Mouse (Mus musculus) forebrain, embryonic 14.5 days (tissue): ENCODE results near the gene Ms4a4d. TPM values are rescaled to one million over a fixed set of nuclear protein-coding genes. Genes with fewer than 3 reads are reported as not detected.

Source experiments
- ATAC-seq: fragments of 200-750 bp; cut with Nextera tagmentation; 2 replicates; pipeline ENCODE4 v1.8.0; 2017; ENCODE audit warnings: mild to moderate bottlenecking, moderate library complexity
- DNase-seq: peaks from one replicate; pipeline ENCODE4 v3.0.0-alpha.2; 2015; ENCODE audit warnings: low spot score
- H3K27ac ChIP-seq: fragments of 300-500 bp; sonication (generic); 2 replicates; pipeline ENCODE4 v1.5.1; 2014; ENCODE audit warnings: low read depth, mild to moderate bottlenecking, control low read depth, low read length, moderate library complexity
- H3K27me3 ChIP-seq: fragments of 300-500 bp; sonication (generic); replicated peaks from 2 replicates; pipeline ENCODE4 v1.6.1; 2014; ENCODE audit warnings: low read length, control low read depth, mixed read lengths; ENCODE audit not compliant: control insufficient read depth, insufficient read depth
- H3K36me3 ChIP-seq: fragments of 300-500 bp; sonication (generic); 2 replicates; pipeline ENCODE4 v1.6.1; 2014; ENCODE audit warnings: low read length, control low read depth; ENCODE audit not compliant: control insufficient read depth, insufficient read depth
- H3K4me1 ChIP-seq: fragments of 300-500 bp; sonication (generic); 2 replicates; pipeline ENCODE4 v1.6.1; 2014; ENCODE audit warnings: antibody characterized with exemption, low read length, control low read depth; ENCODE audit not compliant: control insufficient read depth, insufficient read depth
- H3K4me2 ChIP-seq: fragments of 300-500 bp; sonication (generic); 2 replicates; pipeline ENCODE4 v1.6.1; 2014; ENCODE audit warnings: mild to moderate bottlenecking, control low read depth, low read length
- H3K4me3 ChIP-seq: fragments of 300-500 bp; sonication (generic); 2 replicates; pipeline ENCODE4 v1.5.1; 2014; ENCODE audit warnings: low read depth, low read length, control low read depth
- H3K9ac ChIP-seq: fragments of 300-500 bp; sonication (generic); 2 replicates; pipeline ENCODE4 v1.6.1; 2014; ENCODE audit warnings: mild to moderate bottlenecking, low read length, control low read depth, moderate library complexity
- H3K9me3 ChIP-seq: fragments of 300-500 bp; sonication (generic); replicated peaks from 2 replicates; pipeline ENCODE4 v1.6.1; 2016; ENCODE audit warnings: low read length, control low read depth, mixed read lengths; ENCODE audit not compliant: control insufficient read depth
- WGBS: fragments of 180-500 bp; shearing (Covaris S2); extraction: QIAGEN DNeasy Blood & Tissue Kit; methylation state at CpG from one replicate; pipeline ENCODE4 v1.1.7; 2014; 5-methylcytosine and 5-hydroxymethylcytosine counted together
- polyA plus RNA-seq: library from polyadenylated mRNA; unstranded; fragments of >200 nt; fragmentation: Nextera tagmentation; extraction: Ambion mirVana; gene quantifications from 2 replicates; pipeline ENCODE4 v1.2.1, GENCODE M21; 2014

Gene Ms4a4d
- polyA plus RNA-seq, 1 experiment from 2014 or later = not detected

- no peak for DNase-seq
- Histone ChIP-seq H3K27ac (no peak overlapping the region), H3K4me3 (no peak overlapping the region), H3K36me3 (no peaks in the 10 kb centered on the region), H3K4me1 (no peaks in the 10 kb centered on the region), H3K9me3 (no peaks in the 10 kb centered on the region), H3K4me2 (no peak overlapping the region), H3K27me3 (no peaks in the 10 kb centered on the region), H3K9ac (no peak overlapping the region)
- no peak for ATAC-seq
- WGBS = 86% methylated on average over 2 of the region's 2 CpGs
Measured at GRCm38 (mm10) chr19:11602026-11602425, 65.4 kb downstream of the Ms4a4d start.

- H3K4me3 ChIP-seq = no peak within 1 kb of the TSS
- ATAC-seq (no peak), DNase-seq (no peak)
- H3K4me1 ChIP-seq = no peaks in the 10 kb centered on the region
- H3K9ac ChIP-seq = no peak within 1 kb of the TSS
- no peak within 1 kb of the TSS for H3K27ac ChIP-seq
- no peaks in the 10 kb centered on the region for H3K9me3 ChIP-seq
- no peaks in the 10 kb centered on the region for H3K36me3 ChIP-seq
- 92% methylated on average over 2 of the region's 2 CpGs for WGBS
- no peaks in the 10 kb centered on the region for H3K27me3 ChIP-seq
- no peak within 1 kb of the TSS for H3K4me2 ChIP-seq
Measured at GRCm38 (mm10) chr19:11604603-11605002, 68.0 kb downstream of the Ms4a4d start, which contains the start of gene Ms4a6d. Gene Ms4a6d, minus strand, starts transcription at chr19:11604849.

Other genes with a start within 250 kb of the Ms4a4d start
- gene Ms4a14, start 222.3 kb upstream of the Ms4a4d start, polyA plus RNA-seq = not detected in 2 replicates
- 2.4 and 3.1 TPM in 2 replicates for gene Ms4a7, start 200.7 kb upstream of the Ms4a4d start, polyA plus RNA-seq
- gene Ms4a4a, start 161.3 kb upstream of the Ms4a4d start, polyA plus RNA-seq = 0.46 and 0.57 TPM in 2 replicates
- gene Ms4a4c, start 132.0 kb upstream of the Ms4a4d start, polyA plus RNA-seq = not detected in 2 replicates
- not detected in 2 replicates for gene Ms4a4b, start 93.2 kb upstream of the Ms4a4d start, polyA plus RNA-seq
- 1.6 and 2.3 TPM in 2 replicates for gene Ms4a6c, start 67.4 kb upstream of the Ms4a4d start, polyA plus RNA-seq
- not detected in 2 replicates for gene Gm8369, start 50.9 kb upstream of the Ms4a4d start, polyA plus RNA-seq
- gene Ms4a6b, start 20.3 kb upstream of the Ms4a4d start, polyA plus RNA-seq = 2.8 and 3.1 TPM in 2 replicates
- gene Ms4a6d, start 68.0 kb downstream of the Ms4a4d start, polyA plus RNA-seq = 2.7 and 2.8 TPM in 2 replicates
- gene Ms4a2, start 86.9 kb downstream of the Ms4a4d start, polyA plus RNA-seq = not detected in 2 replicates
- gene Ms4a3, start 104.0 kb downstream of the Ms4a4d start, polyA plus RNA-seq = not detected in 2 replicates
- not detected in 2 replicates for gene Oosp2, start 123.8 kb downstream of the Ms4a4d start, polyA plus RNA-seq
- not detected in 2 replicates for gene Oosp1, start 154.3 kb downstream of the Ms4a4d start, polyA plus RNA-seq
- not detected in 2 replicates for gene Oosp3, start 160.3 kb downstream of the Ms4a4d start, polyA plus RNA-seq
- gene Gif, start 210.8 kb downstream of the Ms4a4d start, polyA plus RNA-seq = not detected in 2 replicates
- 48.6 and 52.0 TPM in 2 replicates for gene Mrpl16, start 233.6 kb downstream of the Ms4a4d start, polyA plus RNA-seq